Mouse (Mus musculus) CH12.LX (cell line): ENCODE data around the gene Insig1. TPM values are rescaled to one million over a fixed set of nuclear protein-coding genes. Genes with fewer than 3 reads are reported as not detected.

ENCODE experiments used
- DNase-seq: peaks from one replicate; pipeline ENCODE4 v3.0.0-alpha.2; 2013; ENCODE audit errors: extremely low read depth
- H3K27ac ChIP-seq: 2 replicates; pipeline ENCODE4 v1.5.1; 2012; ENCODE audit warnings: low read depth, mild to moderate bottlenecking, control low read depth, moderate library complexity; ENCODE audit not compliant: insufficient read depth
- H3K27me3 ChIP-seq: replicated peaks from 2 replicates; pipeline ENCODE3; 2012; ENCODE audit warnings: inconsistent platforms
- H3K36me3 ChIP-seq, 2 experiments: replicated peaks in 1 of 2; 2 replicates each; pipeline versions ENCODE3 to v1.6.1; 2012; ENCODE audit warnings: inconsistent platforms in 1 of 2, low read length in 1 of 2, mild to moderate bottlenecking in 1 of 2, mixed read lengths in 1 of 2, moderate library complexity in 1 of 2; ENCODE audit not compliant: control insufficient read depth in 1 of 2, insufficient read depth in 1 of 2
- H3K4me1 ChIP-seq, 2 experiments: 2 replicates each; pipeline ENCODE4 v1.6.1; 2012; ENCODE audit warnings: inconsistent platforms in 1 of 2, moderate library complexity in 1 of 2; ENCODE audit not compliant: insufficient read depth in 2 of 2, control insufficient read depth in 1 of 2
- H3K4me2 ChIP-seq: 2 replicates; pipeline ENCODE4 v1.6.1; 2012; ENCODE audit warnings: low read depth, mild to moderate bottlenecking, control low read depth; ENCODE audit not compliant: poor library complexity, insufficient read depth, severe bottlenecking
- H3K4me3 ChIP-seq, 3 experiments: fragments of 150-350 bp in 1 of 3; sonication (generic) in 1 of 3; replicated peaks in 1 of 3; 2 replicates each; pipeline versions ENCODE3 to v1.5.1; 2011 to 2012; ENCODE audit warnings: low read depth in 2 of 3, low read length in 2 of 3, mild to moderate bottlenecking in 2 of 3, moderate library complexity in 2 of 3, control low read depth in 1 of 3, improper control_type of control experiment in 1 of 3, inconsistent platforms in 1 of 3, mixed read lengths in 1 of 3; ENCODE audit not compliant: poor library complexity in 1 of 3
- H3K79me2 ChIP-seq: replicated peaks from 2 replicates; pipeline ENCODE4 v1.6.1; 2012; ENCODE audit warnings: mild to moderate bottlenecking, moderate library complexity; ENCODE audit not compliant: control insufficient read depth, poor library complexity, insufficient read depth, severe bottlenecking; ENCODE audit errors: extremely low read depth
- H3K9ac ChIP-seq: 2 replicates; pipeline ENCODE4 v1.6.1; 2012; ENCODE audit warnings: low read depth, mild to moderate bottlenecking, control low read depth, moderate library complexity; ENCODE audit not compliant: insufficient read depth
- H3K9me3 ChIP-seq: replicated peaks from 2 replicates; pipeline ENCODE3; 2012; ENCODE audit warnings: low read length, inconsistent platforms, mixed read lengths
- CHD1 ChIP-seq: IDR thresholded peaks from 2 replicates; pipeline ENCODE4 v1.6.1; 2012; ENCODE audit warnings: low read depth, low read length, improper control_type of control experiment, inconsistent platforms
- CTCF ChIP-seq, 2 experiments: IDR thresholded peaks in 1 of 2; conservative IDR thresholded peaks in 1 of 2; 2 replicates each; pipeline ENCODE4 v1.5.1; 2011 to 2012; ENCODE audit warnings: low read depth in 2 of 2, low read length in 2 of 2, improper control_type of control experiment in 1 of 2, inconsistent platforms in 1 of 2, mild to moderate bottlenecking in 1 of 2, moderate library complexity in 1 of 2
- ELF1 ChIP-seq: IDR thresholded peaks from 2 replicates; pipeline ENCODE4 v1.6.1; 2014; ENCODE audit warnings: low read depth, mild to moderate bottlenecking, inconsistent platforms, low read length, improper control_type of control experiment
- EP300 ChIP-seq: IDR thresholded peaks from 2 replicates; pipeline ENCODE4 v1.6.1; 2011; ENCODE audit warnings: low read length, improper control_type of control experiment
- ETS1 ChIP-seq: conservative IDR thresholded peaks from 2 replicates; pipeline ENCODE4 v1.6.1; 2012; ENCODE audit warnings: low read depth, mild to moderate bottlenecking, inconsistent platforms, low read length, improper control_type of control experiment, moderate library complexity
- JUN ChIP-seq: IDR thresholded peaks from 2 replicates; pipeline ENCODE4 v1.6.1; 2011; ENCODE audit warnings: low read depth, mild to moderate bottlenecking, low read length, improper control_type of control experiment, moderate library complexity; ENCODE audit not compliant: insufficient read depth
- KAT2A ChIP-seq: IDR thresholded peaks from 2 replicates; pipeline ENCODE4 v1.6.1; 2012; ENCODE audit warnings: low read length, improper control_type of control experiment, inconsistent platforms; ENCODE audit not compliant: insufficient replicate concordance
- MAFK ChIP-seq: IDR thresholded peaks from 2 replicates; pipeline ENCODE4 v1.6.1; 2011; ENCODE audit warnings: low read length, improper control_type of control experiment; ENCODE audit not compliant: insufficient replicate concordance
- MAX ChIP-seq: IDR thresholded peaks from 2 replicates; pipeline ENCODE4 v1.6.1; 2011; ENCODE audit warnings: low read length, improper control_type of control experiment
- POLR2A ChIP-seq: IDR thresholded peaks from 2 replicates; pipeline ENCODE4 v1.6.1; 2011; ENCODE audit warnings: low read depth, mild to moderate bottlenecking, improper control_type of control experiment, low read length
- SIN3A ChIP-seq: IDR thresholded peaks from 2 replicates; pipeline ENCODE4 v1.6.1; 2012; ENCODE audit warnings: low read length, improper control_type of control experiment, inconsistent platforms
- USF2 ChIP-seq: conservative IDR thresholded peaks from 2 replicates; pipeline ENCODE4 v1.6.1; 2011; ENCODE audit warnings: low read depth, low read length, improper control_type of control experiment
- ZKSCAN1 ChIP-seq: IDR thresholded peaks from 2 replicates; pipeline ENCODE4 v1.6.1; 2012; ENCODE audit warnings: low read depth, inconsistent platforms, low read length, improper control_type of control experiment, borderline replicate concordance
- ZMIZ1 ChIP-seq: IDR thresholded peaks from 2 replicates; pipeline ENCODE4 v1.6.1; 2012; ENCODE audit warnings: low read depth, mild to moderate bottlenecking, inconsistent platforms, low read length, improper control_type of control experiment
- dilution Hi-C: fragments of 300-500 bp; cut with MboI; formaldehyde crosslinking; loops from 2 replicates; pipeline ENCODE4 v1.14.3; 2020; ENCODE audit warnings: low sequenced_read_pairs; ENCODE audit not compliant: extremely low pct_unique_long_range_greater_than_20kb, extremely low pct_ligation_motif_present
- in situ Hi-C: fragments of 300-500 bp; cut with MboI; formaldehyde crosslinking; loops from 3 replicates; pipeline ENCODE4 v1.14.3; 2019; ENCODE audit warnings: low sequenced_read_pairs, low pct_ligation_motif_present, low pct_unique_long_range_greater_than_20kb, mixed read lengths
- polyA plus RNA-seq: library from polyadenylated mRNA; unstranded; fragments of >175 nt; gene quantifications from 2 replicates; pipeline ENCODE4 v1.2.1, GENCODE M21; 2012; ENCODE audit warnings: low read depth; ENCODE audit not compliant: insufficient read length
- total RNA-seq, 2 experiments: library from RNA; depleted of rRNA; stranded (reverse); fragments of 300-350 nt in 1 of 2; fragments of >200 nt in 1 of 2; gene quantifications; 2 replicates each; pipeline ENCODE4 v1.2.3; 2012 to 2014

Gene Insig1
- total and polyA plus RNA-seq, 3 experiments: 79.4 to 217 (median 96.9) TPM

DNA sequence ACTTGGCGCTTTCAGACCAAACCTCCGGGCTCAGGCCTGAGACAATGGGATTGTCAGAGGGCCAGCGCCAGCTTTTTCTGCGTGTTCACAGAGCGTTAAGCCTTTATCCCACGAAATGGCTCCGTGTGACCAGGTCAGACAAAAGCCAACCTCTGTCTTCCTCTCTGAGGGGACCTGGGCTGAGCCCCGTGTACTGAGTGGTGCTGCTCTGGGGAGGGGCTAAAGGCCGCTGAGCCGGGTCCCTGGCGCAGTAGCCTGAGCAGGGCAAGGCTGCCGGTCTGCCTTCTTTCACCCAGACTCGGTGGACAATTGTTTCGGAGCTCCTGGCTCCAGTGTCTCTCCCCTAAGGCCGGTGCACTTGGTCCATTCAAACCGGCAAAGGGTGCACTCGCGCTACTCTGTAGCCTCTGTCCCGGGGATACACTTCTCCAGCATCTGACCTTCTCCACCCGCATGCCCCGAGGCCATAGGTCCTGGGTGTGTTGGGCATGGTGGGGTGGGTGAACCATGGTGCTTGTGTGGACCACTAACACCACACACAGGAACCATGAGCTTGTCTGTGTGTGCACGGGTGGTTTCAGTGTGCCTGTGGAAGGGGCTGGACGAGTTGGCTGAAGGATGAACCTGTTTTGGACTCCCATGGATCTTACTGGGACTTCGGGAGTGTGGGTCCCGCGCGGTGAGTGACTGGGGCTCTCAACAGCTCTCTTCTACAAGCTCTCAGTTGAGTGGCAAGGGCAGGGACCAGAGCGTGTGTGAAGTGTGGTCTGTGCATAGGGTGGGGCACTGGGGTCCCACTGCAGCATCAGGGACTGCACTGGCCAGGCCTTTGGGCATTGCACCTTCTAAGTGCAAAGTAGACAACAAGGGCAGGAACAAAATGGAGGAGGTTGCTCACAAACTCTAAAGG is 53.4 kb downstream of the Insig1 start:
- no peaks in the 10 kb centered on the region for H3K9me3 ChIP-seq
- no peaks in the 10 kb centered on the region for H3K36me3 ChIP-seq
- in situ Hi-C loops: loop anchor here (25.0 kb wide), 1 partner anchor 263 kb away; no protein-coding TSS in a partner anchor
- H3K27ac ChIP-seq: no peak overlapping the region
- no peak for TF ChIP-seq SIN3A
- no peak for TF ChIP-seq MAX
- TF ChIP-seq ZKSCAN1: no peak
- TF ChIP-seq CTCF (conservative IDR thresholded peaks at IDR 0.05 in 1 of 2, IDR thresholded peaks at IDR 0.05 in 1 of 2; ENCODE audit: low read depth in 2 of 2, low read length in 2 of 2): no peak
- no peak for TF ChIP-seq CHD1
- no peak for TF ChIP-seq JUN
- TF ChIP-seq ELF1: no peak
- no peak for TF ChIP-seq ZMIZ1
- TF ChIP-seq KAT2A: no peak
- no peak for TF ChIP-seq ETS1
- no peak for TF ChIP-seq EP300
- TF ChIP-seq POLR2A: no peak
- no peak for TF ChIP-seq MAFK
- TF ChIP-seq USF2: no peak
- no peak overlapping the region for H3K9ac ChIP-seq
- dilution Hi-C loops: no loop called here
- H3K4me2 ChIP-seq: no peak overlapping the region
- peaks cover 52% of the 10 kb centered on the region for H3K27me3 ChIP-seq
- H3K79me2 ChIP-seq: no peaks in the 10 kb centered on the region
- no peaks in the 10 kb centered on the region for H3K4me1 ChIP-seq
- no peak for DNase-seq
- no peak overlapping the region for H3K4me3 ChIP-seq

Other genes starting within 250 kb of the Insig1 start
- gene Htr5a, start 229.2 kb upstream of the Insig1 start, total RNA-seq (2012; rRNA removed): not detected in 2 replicates
- not detected in 2 replicates for gene Htr5a, start 229.2 kb upstream of the Insig1 start, total RNA-seq (2014; rRNA removed)
- not detected in 2 replicates for gene Htr5a, start 229.2 kb upstream of the Insig1 start, polyA plus RNA-seq
- gene En2, start 94.3 kb downstream of the Insig1 start, total RNA-seq (2012; rRNA removed): not detected in 2 replicates
- gene En2, start 94.3 kb downstream of the Insig1 start, total RNA-seq (2014; rRNA removed): not detected in 2 replicates
- gene En2, start 94.3 kb downstream of the Insig1 start, polyA plus RNA-seq: not detected in 2 replicates
- gene Cnpy1, start 174.4 kb downstream of the Insig1 start, total RNA-seq (2012; rRNA removed): not detected in 2 replicates
- gene Cnpy1, start 174.4 kb downstream of the Insig1 start, total RNA-seq (2014; rRNA removed): 0.26 and 0.36 TPM in 2 replicates
- gene Cnpy1, start 174.4 kb downstream of the Insig1 start, polyA plus RNA-seq: 0.11 and 0.15 TPM in 2 replicates
- gene Rbm33, start 245.8 kb downstream of the Insig1 start, total RNA-seq (2012; rRNA removed): 14.4 and 15.1 TPM in 2 replicates
- 6.5 and 7.4 TPM in 2 replicates for gene Rbm33, start 245.8 kb downstream of the Insig1 start, total RNA-seq (2014; rRNA removed)
- 43.8 and 50.3 TPM in 2 replicates for gene Rbm33, start 245.8 kb downstream of the Insig1 start, polyA plus RNA-seq